Mouse (Mus musculus): ENCODE measurements at regions not wholly inside any gene's neighbourhood (a gene's known extent, or its start where the extent isn't known, plus 50 kb on each side); places are given as distances from the start of the nearest gene placed in this dataset.

GRCm38 (mm10) chr4:68648311-68648710 lies 305.9 kb downstream of the Brinp1 start:
- DNase-seq (ENCODE audit: low spot score in 2 of 2) = no peak

GRCm38 (mm10) chr4:68633299-68633698 lies 320.9 kb downstream of the Brinp1 start:
- no peak for DNase-seq (ENCODE audit: low spot score in 2 of 2)

- DNase-seq (ENCODE audit: low spot score in 2 of 2) = no peak
Observed at GRCm38 (mm10) chr4:68624025-68624342, 330.2 kb downstream of the Brinp1 start.

- DNase-seq (ENCODE audit: low spot score in 2 of 2) = no peak
Observed at GRCm38 (mm10) chr4:68623125-68624024, 330.8 kb downstream of the Brinp1 start.

GRCm38 (mm10) chr4:68620585-68620984 lies 333.6 kb downstream of the Brinp1 start:
- no peak for DNase-seq (ENCODE audit: low spot score in 2 of 2)

GRCm38 (mm10) chr4:68615706-68616397 lies 338.3 kb downstream of the Brinp1 start:
- DNase-seq (ENCODE audit: low spot score in 2 of 2) = no peak

- no peak for DNase-seq (ENCODE audit: low spot score in 2 of 2)
Observed at GRCm38 (mm10) chr4:68612263-68613012, 341.8 kb downstream of the Brinp1 start.

- no peak for DNase-seq (ENCODE audit: low spot score in 2 of 2)
Observed at GRCm38 (mm10) chr4:68595256-68595655, 358.9 kb downstream of the Brinp1 start.

GRCm38 (mm10) chr4:68575375-68575774 lies 378.8 kb downstream of the Brinp1 start:
- no peak for DNase-seq (ENCODE audit: low spot score in 2 of 2)

- DNase-seq (ENCODE audit: low spot score in 2 of 2) = no peak
Observed at GRCm38 (mm10) chr4:68574610-68575167, 379.5 kb downstream of the Brinp1 start.

- no peak for DNase-seq (ENCODE audit: low spot score in 2 of 2)
Observed at GRCm38 (mm10) chr4:68573333-68573732, 380.9 kb downstream of the Brinp1 start.

GRCm38 (mm10) chr4:68572521-68572920 lies 381.7 kb downstream of the Brinp1 start:
- DNase-seq (ENCODE audit: low spot score in 2 of 2) = no peak

- no peak for DNase-seq (ENCODE audit: low spot score in 2 of 2)
Observed at GRCm38 (mm10) chr4:68536254-68536653, 417.9 kb downstream of the Brinp1 start.

- no peak for DNase-seq (ENCODE audit: low spot score in 2 of 2)
Observed at GRCm38 (mm10) chr4:68535815-68536214, 418.4 kb downstream of the Brinp1 start.

- DNase-seq (ENCODE audit: low spot score in 2 of 2) = no peak
Observed at GRCm38 (mm10) chr4:68532056-68532455, 422.1 kb downstream of the Brinp1 start.

GRCm38 (mm10) chr4:68487993-68488392 lies 466.2 kb downstream of the Brinp1 start:
- DNase-seq (ENCODE audit: low spot score in 2 of 2) = no peak

- DNase-seq (ENCODE audit: low spot score in 2 of 2) = no peak
Observed at GRCm38 (mm10) chr4:68486876-68487275, 467.3 kb downstream of the Brinp1 start.

GRCm38 (mm10) chr4:68461783-68462182 lies 492.4 kb downstream of the Brinp1 start:
- DNase-seq (ENCODE audit: low spot score in 2 of 2) = no peak

- DNase-seq (ENCODE audit: low spot score in 2 of 2) = no peak
Observed at GRCm38 (mm10) chr4:68416046-68416445, 538.2 kb downstream of the Brinp1 start.

GRCm38 (mm10) chr4:68410785-68411184 lies 543.4 kb downstream of the Brinp1 start:
- DNase-seq (ENCODE audit: low spot score in 2 of 2) = no peak

GRCm38 (mm10) chr4:68404364-68404763 lies 549.8 kb downstream of the Brinp1 start:
- no peak for DNase-seq (ENCODE audit: low spot score in 2 of 2)

- peak in 1 of 2 experiments; percentile 53 for DNase-seq (ENCODE audit: low spot score in 2 of 2)
Observed at GRCm38 (mm10) chr4:68387097-68387496, 567.1 kb downstream of the Brinp1 start.

Measured in urinary bladder, postnatal 4 days (tissue).